In the genomic region with DNA sequence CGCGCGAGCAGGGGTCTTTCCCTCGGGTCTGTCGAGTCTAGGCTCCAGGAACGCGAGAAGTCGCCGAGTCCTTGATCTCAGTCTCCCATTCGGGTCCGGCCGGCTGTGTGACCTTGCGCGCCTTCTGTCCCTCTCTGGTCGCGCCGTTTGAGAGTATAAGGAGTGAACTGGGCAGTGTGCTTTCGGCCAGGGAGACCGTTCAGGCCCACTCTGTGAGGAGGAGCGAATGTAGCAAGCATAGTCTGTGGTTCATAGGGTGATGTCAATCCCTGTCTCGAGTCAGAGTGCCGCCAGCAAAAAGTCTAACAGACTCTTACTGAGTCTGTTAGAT, we compare ENCODE assay signal across 8 mouse cellular contexts. TPM values are rescaled to one million over a fixed set of nuclear protein-coding genes. Genes with fewer than 3 reads are reported as not detected.
DNase-seq lines count a peak whose midpoint lies in the region; ATAC-seq and TF ChIP-seq lines count a peak whose summit lies in the region.

No protein-coding gene starts in this region.

- H3K9ac ChIP-seq in kidney, postnatal 0 days (ENCODE audit: low read depth, low read length), result peak overlapping the region; percentile 94
- peak overlapping the region; percentile 95 for H3K9ac ChIP-seq in embryonic facial prominence, embryonic 11.5 days (replicated peaks; ENCODE audit: low read length)
- peak overlapping the region; percentile 78 for H3K9ac ChIP-seq in hindbrain, postnatal 0 days (replicated peaks; ENCODE audit: low read length)
- peak overlapping the region; percentile 91 for H3K9ac ChIP-seq in midbrain, embryonic 16.5 days (ENCODE audit: low read depth, low read length)

- no peaks in the 10 kb centered on the region for H3K27me3 ChIP-seq in kidney, postnatal 0 days (ENCODE audit: insufficient read depth, low read length)
- no peaks in the 10 kb centered on the region for H3K27me3 ChIP-seq in embryonic facial prominence, embryonic 11.5 days (ENCODE audit: control insufficient read depth, insufficient read depth, low read length)
- H3K27me3 ChIP-seq in hindbrain, postnatal 0 days (ENCODE audit: insufficient read depth, low read length), result no peaks in the 10 kb centered on the region
- no peaks in the 10 kb centered on the region for H3K27me3 ChIP-seq in midbrain, embryonic 16.5 days (ENCODE audit: control insufficient read depth, insufficient read depth, low read depth, low read length)

- WGBS in kidney, postnatal 0 days, result under 1% methylated on average over 22 of the region's 22 CpGs
- WGBS in embryonic facial prominence, embryonic 11.5 days, result under 1% methylated on average over 22 of the region's 22 CpGs
- 0% methylated on average over 22 of the region's 22 CpGs for WGBS in hindbrain, postnatal 0 days
- WGBS in midbrain, embryonic 16.5 days, result under 1% methylated on average over 22 of the region's 22 CpGs

- peak; percentile 4 for DNase-seq in kidney, postnatal 0 days (ENCODE audit: low spot score)
- DNase-seq in kidney, adult 9 months, result no peak
- no peak for DNase-seq in embryonic facial prominence, embryonic 11.5 days (ENCODE audit: low spot score)
- no peak for DNase-seq in hindbrain, postnatal 0 days (ENCODE audit: low spot score)
- no peak for DNase-seq in ovary, postnatal 14 days (ENCODE audit: low spot score)
- DNase-seq in adipocyte (ENCODE audit: low spot score), result no peak
- DNase-seq in ovary, postnatal 36 days (ENCODE audit: low spot score), result no peak

- no peaks in the 10 kb centered on the region for H3K9me3 ChIP-seq in kidney, postnatal 0 days (replicated peaks; ENCODE audit: low read length)
- no peaks in the 10 kb centered on the region for H3K9me3 ChIP-seq in embryonic facial prominence, embryonic 11.5 days (replicated peaks; ENCODE audit: control insufficient read depth, low read length)
- no peaks in the 10 kb centered on the region for H3K9me3 ChIP-seq in hindbrain, postnatal 0 days (ENCODE audit: low read length)
- no peaks in the 10 kb centered on the region for H3K9me3 ChIP-seq in midbrain, embryonic 16.5 days (replicated peaks; ENCODE audit: control insufficient read depth, low read length, poor library complexity, severe bottlenecking)

- peak overlapping the region; percentile 93 for H3K27ac ChIP-seq in kidney, postnatal 0 days
- peak overlapping the region; percentile 73; the same call in 1 of the 2 replicates for H3K27ac ChIP-seq in embryonic facial prominence, embryonic 11.5 days (replicated peaks; ENCODE audit: low read depth, low read length)
- peak overlapping the region; percentile 96 for H3K27ac ChIP-seq in hindbrain, postnatal 0 days
- peak overlapping the region; percentile 94 for H3K27ac ChIP-seq in midbrain, embryonic 16.5 days (ENCODE audit: low read length)

- peak; percentile 27; the same call in 1 of the 2 replicates for ATAC-seq in kidney, postnatal 0 days (replicated peaks; ENCODE audit: low FRiP score, low read depth)
- ATAC-seq in embryonic facial prominence, embryonic 11.5 days (replicated peaks; ENCODE audit: insufficient number of reproducible peaks, low FRiP score, low TSS enrichment, low read depth), result 0 out of 2 replicates have a peak, but pooled peaks have one; percentile 7
- peak; percentile 28 for ATAC-seq in hindbrain, postnatal 0 days
- ATAC-seq in midbrain, embryonic 16.5 days, result no peak; the same call in 1 of the 2 replicates

- TF ChIP-seq CTCF in kidney, postnatal 0 days (IDR thresholded peaks at IDR 0.05; ENCODE audit: low read depth), result no peak
- no peak for TF ChIP-seq CTCF in hindbrain, postnatal 0 days (IDR thresholded peaks at IDR 0.05; ENCODE audit: low read depth)

- H3K4me1 ChIP-seq in kidney, postnatal 0 days (replicated peaks; ENCODE audit: insufficient read depth, low read length), result peaks cover 6% of the 10 kb centered on the region
- no peaks in the 10 kb centered on the region for H3K4me1 ChIP-seq in embryonic facial prominence, embryonic 11.5 days (ENCODE audit: control insufficient read depth, insufficient read depth, low read length)
- 0 out of 2 replicates have a peak, but pooled peaks cover 11% of the 10 kb centered on the region for H3K4me1 ChIP-seq in hindbrain, postnatal 0 days (ENCODE audit: insufficient read depth, low read length)
- H3K4me1 ChIP-seq in midbrain, embryonic 16.5 days (ENCODE audit: control insufficient read depth, insufficient read depth, low read length), result peaks cover 34% of the 10 kb centered on the region

- H3K4me2 ChIP-seq in kidney, postnatal 0 days (ENCODE audit: low read length), result peak overlapping the region; percentile 84
- peak overlapping the region; percentile 64 for H3K4me2 ChIP-seq in embryonic facial prominence, embryonic 11.5 days (ENCODE audit: low read depth, low read length)
- peak overlapping the region; percentile 83 for H3K4me2 ChIP-seq in hindbrain, postnatal 0 days (ENCODE audit: low read depth, low read length)
- H3K4me2 ChIP-seq in midbrain, embryonic 16.5 days (ENCODE audit: low read length), result peak overlapping the region; percentile 93

- H3K36me3 ChIP-seq in kidney, postnatal 0 days (ENCODE audit: insufficient read depth, low read length), result peaks cover 9% of the 10 kb centered on the region; the same call in 1 of the 2 replicates
- no peaks in the 10 kb centered on the region; the same call in 1 of the 2 replicates for H3K36me3 ChIP-seq in embryonic facial prominence, embryonic 11.5 days (replicated peaks; ENCODE audit: control insufficient read depth, insufficient read depth, low read depth, low read length)
- H3K36me3 ChIP-seq in hindbrain, postnatal 0 days (ENCODE audit: insufficient read depth, low read length), result peaks cover 9% of the 10 kb centered on the region; the same call in 1 of the 2 replicates
- H3K36me3 ChIP-seq in midbrain, embryonic 16.5 days (ENCODE audit: control insufficient read depth, insufficient read depth, low read length), result 0 out of 2 replicates have a peak, but pooled peaks cover 4% of the 10 kb centered on the region

- H3K4me3 ChIP-seq in kidney, postnatal 0 days (replicated peaks; ENCODE audit: low read depth, low read length), result peak overlapping the region; percentile 92
- H3K4me3 ChIP-seq in embryonic facial prominence, embryonic 11.5 days (ENCODE audit: low read depth, low read length), result peak overlapping the region; percentile 91
- H3K4me3 ChIP-seq in hindbrain, postnatal 0 days (ENCODE audit: low read length), result peak overlapping the region; percentile 94
- peak overlapping the region; percentile 76 for H3K4me3 ChIP-seq in midbrain, embryonic 16.5 days (ENCODE audit: low read depth, low read length)

RNA-seq across cellular contexts. Expression of a gene that starts 0.5 kb away (rescaled TPM):
- 151 and 167 TPM in 2 replicates for polyA plus RNA-seq in kidney, postnatal 0 days (2015; fragmentation: Nextera tagmentation; extraction: Ambion mirVana)
- 152 and 165 TPM in 2 replicates for polyA plus RNA-seq in embryonic facial prominence, embryonic 11.5 days (2014; fragmentation: Nextera tagmentation; extraction: Ambion mirVana)
- total RNA-seq in hindbrain, postnatal 0 days (2014; rRNA removed), result 44.5 and 69.7 TPM in 2 replicates
- polyA plus RNA-seq in hindbrain, postnatal 0 days (2015; fragmentation: Nextera tagmentation; extraction: Ambion mirVana), result 129 and 138 TPM in 2 replicates
- polyA plus RNA-seq in midbrain, embryonic 16.5 days (2015; fragmentation: Nextera tagmentation; extraction: Ambion mirVana), result 155 and 157 TPM in 2 replicates

RNA-seq across cellular contexts. Expression of a gene that starts 0.6 kb away (rescaled TPM):
- 3.1 and 3.2 TPM in 2 replicates for polyA plus RNA-seq in kidney, postnatal 0 days (2015; fragmentation: Nextera tagmentation; extraction: Ambion mirVana)
- polyA plus RNA-seq in embryonic facial prominence, embryonic 11.5 days (2014; fragmentation: Nextera tagmentation; extraction: Ambion mirVana), result 7.5 and 8.3 TPM in 2 replicates
- total RNA-seq in hindbrain, postnatal 0 days (2014; rRNA removed), result 4.0 and 6.0 TPM in 2 replicates
- 4.3 TPM in 2 replicates for polyA plus RNA-seq in hindbrain, postnatal 0 days (2015; fragmentation: Nextera tagmentation; extraction: Ambion mirVana)
- polyA plus RNA-seq in midbrain, embryonic 16.5 days (2015; fragmentation: Nextera tagmentation; extraction: Ambion mirVana), result 6.4 and 7.0 TPM in 2 replicates

RNA-seq across cellular contexts. Expression of a gene that starts 46.2 kb away (rescaled TPM):
- polyA plus RNA-seq in kidney, postnatal 0 days (2015; fragmentation: Nextera tagmentation; extraction: Ambion mirVana), result 2.2 and 2.4 TPM in 2 replicates
- 1.6 and 1.9 TPM in 2 replicates for polyA plus RNA-seq in embryonic facial prominence, embryonic 11.5 days (2014; fragmentation: Nextera tagmentation; extraction: Ambion mirVana)
- 0.07 and 0.10 TPM in 2 replicates for total RNA-seq in hindbrain, postnatal 0 days (2014; rRNA removed)
- 0.10 and 0.32 TPM in 2 replicates for polyA plus RNA-seq in hindbrain, postnatal 0 days (2015; fragmentation: Nextera tagmentation; extraction: Ambion mirVana)
- polyA plus RNA-seq in midbrain, embryonic 16.5 days (2015; fragmentation: Nextera tagmentation; extraction: Ambion mirVana), result 0.05 and 0.19 TPM in 2 replicates
